Mouse (Mus musculus): Measurements from ENCODE around the gene Arhgef15.

DNA sequence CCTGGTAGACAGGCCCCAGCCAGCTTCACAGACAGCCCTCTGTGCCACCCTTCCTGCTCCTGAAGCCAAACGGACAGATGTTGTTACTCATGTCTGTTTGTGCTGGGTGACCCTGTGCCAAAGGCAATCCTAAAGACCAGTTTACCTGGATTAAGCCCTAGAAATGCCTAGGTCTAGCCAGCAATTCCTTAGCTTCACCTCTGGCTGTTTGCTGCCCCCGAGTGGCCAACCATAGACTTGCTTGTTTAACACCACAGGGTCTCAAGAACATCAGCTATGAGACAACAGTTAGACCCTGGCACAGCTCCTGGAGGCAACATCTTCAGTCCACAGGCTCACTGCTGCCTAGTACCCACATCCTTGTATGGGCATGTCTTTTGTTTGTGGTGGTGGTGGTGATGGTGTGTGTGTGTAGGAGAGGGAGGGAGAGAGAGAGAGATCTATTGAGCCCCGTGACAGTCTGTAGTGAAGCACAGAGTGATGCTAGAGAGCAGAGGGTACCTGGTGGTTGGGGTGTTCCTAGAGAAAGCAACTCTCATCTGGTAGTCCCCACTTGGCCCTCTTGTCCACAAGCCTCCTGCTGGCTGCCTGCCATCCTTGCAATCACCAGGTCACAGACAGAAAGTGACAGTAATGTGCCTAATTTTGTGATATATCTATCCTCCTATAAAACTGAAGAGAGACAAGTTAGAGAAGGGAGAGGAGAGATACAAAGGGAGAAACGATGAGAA is 25.5 kb upstream of the Arhgef15 start:
- TF ChIP-seq CEBPB (IDR thresholded peaks at IDR 0.05; ENCODE audit: low read depth) (no peak), CTCF (IDR thresholded peaks at IDR 0.05; ENCODE audit: control insufficient read depth, insufficient read depth, insufficient read length) (peak; percentile 42), USF1 (IDR thresholded peaks at IDR 0.05; ENCODE audit: low read depth) (no peak)
